Mouse (Mus musculus) brain, embryonic 14.5 days (tissue): ENCODE results near the gene Lpar3.

ENCODE experiments used
- CTCF ChIP-seq: fragments of 200-500 bp; IDR thresholded peaks from 2 replicates; pipeline ENCODE4 v1.5.1; 2012; ENCODE audit warnings: inconsistent platforms, mild to moderate bottlenecking, moderate library complexity, borderline replicate concordance; ENCODE audit not compliant: insufficient read depth, insufficient read length; ENCODE audit errors: extremely low read depth
- POLR2A ChIP-seq: fragments of 200-500 bp; IDR thresholded peaks from 2 replicates; pipeline ENCODE4 v1.6.1; 2012; ENCODE audit warnings: mild to moderate bottlenecking, inconsistent platforms, borderline replicate concordance; ENCODE audit not compliant: poor library complexity, insufficient read depth, insufficient read length, severe bottlenecking; ENCODE audit errors: extremely low read depth

GRCm38 (mm10) chr3:146278195-146279140 lies 57.7 kb downstream of the Lpar3 start:
- TF ChIP-seq CTCF (no peak), POLR2A (no peak)
